Mouse (Mus musculus) spleen, adult 12 weeks (tissue): ENCODE results near the gene Slc45a3.

Experiments used
- DNase-seq: peaks from one replicate; pipeline ENCODE4 v3.0.0; 2022; ENCODE audit warnings: low spot score

The Slc45a3 gene

GRCm38 (mm10) chr1:131962606-131963084 is at the start of gene Slc45a3:
Gene Slc45a3, plus strand, starts transcription at chr1:131962967.
- no peak for DNase-seq

GRCm38 (mm10) chr1:131917634-131918033 is 45.1 kb upstream of the Slc45a3 start:
- no peak for DNase-seq

DNA sequence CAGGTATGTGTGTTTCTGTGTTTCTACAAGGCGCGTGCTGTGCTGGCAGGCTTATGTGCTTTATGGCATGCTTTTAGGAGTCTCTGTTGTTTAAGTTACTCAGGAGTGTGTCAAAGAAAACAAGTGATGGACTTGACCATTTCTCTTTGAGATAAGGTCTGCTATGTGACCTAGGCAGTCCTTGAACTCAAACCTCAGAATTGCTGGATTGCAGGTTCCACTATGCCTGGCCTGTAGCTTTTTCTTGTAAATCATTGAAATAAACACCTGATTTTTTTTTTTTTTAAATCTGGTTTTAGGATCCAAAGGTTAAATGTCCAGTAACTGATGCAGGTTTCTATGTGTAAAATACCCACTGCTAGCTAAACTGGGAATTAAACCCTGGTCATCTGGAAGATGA is 43.7 kb upstream of the Slc45a3 start:
- no peak for DNase-seq

DNA sequence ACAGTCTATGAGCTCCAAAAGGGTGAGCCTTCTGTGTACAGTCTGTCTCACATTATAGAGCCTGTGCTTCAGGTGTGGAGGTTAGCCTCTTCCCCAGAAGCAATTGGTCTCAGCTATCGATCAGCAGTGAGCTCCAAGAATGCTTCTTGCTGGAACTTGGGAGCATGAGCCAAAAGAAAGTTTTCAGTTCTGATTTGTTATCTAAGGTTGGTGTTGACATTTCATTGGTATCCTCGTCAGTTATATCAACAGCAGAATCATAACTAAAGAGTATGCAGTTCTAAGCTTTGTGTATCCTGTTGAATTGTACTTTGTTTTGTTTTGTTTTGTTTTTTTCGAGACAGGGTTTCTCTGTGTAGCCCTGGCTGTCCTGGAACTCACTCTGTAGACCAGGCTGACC is 40.7 kb upstream of the Slc45a3 start:
- DNase-seq = no peak

DNA sequence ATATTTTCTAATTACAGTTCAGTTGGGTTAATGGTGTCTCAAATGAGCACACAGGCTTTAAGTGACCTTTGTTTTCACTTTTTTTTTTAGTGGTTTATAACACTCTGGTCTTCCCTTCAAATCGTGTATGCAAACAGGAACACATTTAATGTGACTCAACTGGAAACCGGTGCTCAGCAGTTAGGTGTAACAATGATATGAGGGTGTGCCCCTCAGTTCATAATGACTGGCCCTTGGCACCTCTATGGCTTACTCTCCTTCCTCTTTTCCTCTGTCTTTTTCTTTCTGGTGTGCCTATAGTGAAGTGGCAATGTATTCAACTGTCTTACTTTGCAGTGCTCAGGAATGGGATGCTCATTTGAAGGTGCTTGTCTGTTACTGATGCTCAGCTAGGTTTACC is 29.3 kb upstream of the Slc45a3 start:
- DNase-seq = no peak

- no peak for DNase-seq
These were observed 25.0 kb upstream of the Slc45a3 start for GRCm38 (mm10) chr1:131937659-131938305.

DNA sequence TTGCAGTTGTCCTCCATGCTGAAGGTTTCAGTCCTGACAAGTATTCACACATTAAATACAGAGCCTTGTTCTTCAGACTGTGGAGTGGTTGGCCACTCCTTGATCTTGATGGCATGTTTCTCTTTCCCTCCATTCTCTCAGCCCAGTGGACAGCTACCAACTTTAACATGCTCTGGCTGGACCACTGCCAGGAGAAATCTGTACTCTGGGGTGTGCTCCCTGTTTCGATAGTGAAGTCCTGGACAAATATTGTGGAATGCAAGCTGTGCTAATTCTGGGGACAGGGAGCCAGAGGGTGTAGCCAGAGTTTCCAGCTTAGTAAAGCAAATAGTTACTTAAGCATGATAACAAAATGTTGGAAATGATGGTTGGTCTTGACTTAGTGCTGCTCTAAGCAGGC is 24.0 kb upstream of the Slc45a3 start:
- no peak for DNase-seq

DNA sequence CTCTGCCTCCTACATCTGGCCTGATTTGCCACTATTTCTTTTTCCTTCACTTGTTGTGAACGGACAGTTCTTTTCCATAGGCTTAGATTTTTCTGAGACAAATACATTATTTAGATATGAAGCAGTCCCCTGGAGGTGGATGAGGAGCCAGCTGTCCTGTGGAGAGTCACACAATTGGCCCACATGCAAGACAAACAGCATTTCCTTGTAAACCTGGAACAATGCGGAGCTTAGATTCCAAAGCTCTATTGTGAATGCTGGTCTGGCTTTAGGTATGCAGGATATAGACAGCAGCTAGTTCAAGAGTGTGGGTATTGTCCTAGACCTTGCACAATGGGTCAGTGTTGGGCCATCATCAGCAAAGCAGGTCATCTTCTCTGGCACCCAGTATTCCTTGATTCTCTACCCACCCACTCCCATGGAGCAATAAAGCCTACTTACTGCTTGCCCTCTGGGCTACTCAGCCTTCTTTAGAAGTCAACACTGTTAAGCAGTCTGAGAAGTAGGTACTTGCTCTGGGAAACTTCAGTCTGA is 22.0 kb upstream of the Slc45a3 start:
- no peak for DNase-seq

- no peak for DNase-seq
These were observed 21.3 kb upstream of the Slc45a3 start for GRCm38 (mm10) chr1:131941501-131941900.

DNA sequence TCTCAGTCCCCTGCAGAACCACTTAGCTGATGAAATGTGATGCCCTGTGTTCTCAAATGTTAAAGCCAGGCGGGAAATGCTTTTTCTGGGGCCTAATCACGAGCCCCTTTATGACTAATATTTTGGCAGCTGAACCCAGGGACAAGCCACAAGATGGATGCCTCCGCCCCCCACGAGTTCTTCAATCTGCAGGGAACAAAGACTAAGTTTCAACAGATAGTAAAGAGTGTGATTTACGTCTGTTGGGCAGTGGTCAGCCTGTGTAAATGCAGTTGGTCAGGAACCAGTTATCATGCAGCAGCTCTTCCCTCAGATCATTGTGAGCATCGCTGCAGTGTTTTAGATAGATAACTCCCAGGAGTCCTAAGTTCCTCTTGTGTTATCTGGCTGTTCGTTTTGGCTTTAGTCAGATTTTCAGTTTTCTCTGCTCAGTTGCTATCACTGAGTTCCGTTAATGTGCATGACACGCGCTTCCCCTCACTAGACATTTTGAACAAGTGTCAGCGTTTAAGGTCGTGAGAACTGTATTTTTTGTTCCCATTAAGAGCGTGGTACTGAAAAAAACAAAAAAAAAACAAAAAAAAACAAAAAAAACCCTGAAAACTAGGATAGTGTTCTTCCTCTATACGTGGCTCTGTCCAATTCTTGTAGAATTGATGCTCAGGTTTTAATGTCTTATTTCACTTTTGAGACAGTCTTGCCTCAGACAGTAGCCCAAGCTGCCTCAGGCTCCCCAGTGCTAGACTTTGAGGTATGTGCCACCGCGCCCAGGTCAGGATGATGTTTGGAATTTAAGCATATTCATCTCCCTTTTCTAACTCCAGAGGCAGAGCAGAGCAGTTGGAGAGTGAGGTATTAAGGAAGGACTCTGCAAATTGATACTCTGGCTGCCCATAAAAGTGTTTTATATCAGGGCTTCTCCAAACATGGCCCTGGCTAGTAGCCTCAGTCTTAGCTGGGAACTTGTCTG is 19.9 kb upstream of the Slc45a3 start:
- DNase-seq = no peak

GRCm38 (mm10) chr1:131945674-131946440 is 16.9 kb upstream of the Slc45a3 start:
- DNase-seq = no peak

DNA sequence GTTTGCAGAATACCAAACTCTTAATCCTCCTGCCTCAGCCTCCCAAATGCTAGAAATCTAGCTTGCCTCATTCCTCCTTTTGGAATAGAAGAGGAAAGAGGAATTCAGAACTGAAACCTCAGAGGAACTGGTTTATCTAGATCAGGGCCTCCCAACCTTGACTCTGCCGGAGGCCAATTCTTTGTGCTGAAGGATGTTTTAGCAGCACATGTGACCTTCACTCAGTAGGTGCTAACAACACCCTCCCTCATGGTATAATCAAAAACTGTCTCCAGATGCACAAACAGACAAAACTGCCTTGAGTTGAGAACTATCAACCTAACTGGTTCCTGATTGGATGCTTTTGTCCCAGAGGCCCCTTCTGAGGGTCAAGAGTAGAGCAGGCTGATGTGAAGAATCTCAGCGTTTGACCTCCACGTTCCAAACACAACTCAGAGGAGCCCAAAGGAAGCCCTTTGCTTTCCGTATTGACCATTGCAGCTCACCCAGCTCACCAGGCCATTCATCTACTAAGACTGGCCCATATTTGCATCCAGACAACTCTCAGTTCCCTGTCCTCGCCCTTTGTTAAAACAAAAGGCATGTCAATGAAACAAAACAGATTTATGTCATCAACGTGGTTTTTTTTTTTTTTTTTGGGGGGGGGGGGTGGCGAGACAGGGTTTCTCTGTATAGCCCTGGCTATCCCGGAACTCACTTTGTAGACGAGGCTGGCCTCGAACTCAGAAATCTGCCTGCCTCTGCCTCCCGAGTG is 16.1 kb upstream of the Slc45a3 start:
- no peak for DNase-seq

DNA sequence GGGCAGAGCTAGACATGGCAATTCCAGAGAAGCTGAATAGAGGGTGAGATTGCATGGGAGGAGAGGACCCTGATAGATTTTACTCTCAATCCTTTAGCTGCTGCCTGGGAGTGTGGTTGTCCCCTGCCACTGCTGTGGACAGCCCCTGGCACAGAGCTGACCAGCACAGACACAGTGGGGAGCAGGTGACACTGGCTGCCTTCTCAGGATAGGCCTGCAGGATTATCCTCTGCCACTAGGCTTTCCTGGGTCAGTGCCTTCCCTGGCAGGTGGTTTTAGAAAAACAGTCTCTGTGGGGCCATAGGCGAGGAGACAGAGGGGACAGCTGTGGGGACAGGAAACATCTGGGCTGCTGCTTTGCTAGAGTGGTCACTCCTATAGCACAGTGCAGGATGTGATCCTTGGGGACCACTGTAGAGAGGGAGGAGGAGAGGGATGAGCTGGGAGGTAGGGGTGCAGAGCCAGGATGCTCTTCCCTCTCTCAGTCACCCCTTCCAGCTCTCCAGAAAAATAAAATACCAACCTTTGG is 14.7 kb upstream of the Slc45a3 start:
- no peak for DNase-seq

- DNase-seq = no peak
These were observed 8.4 kb upstream of the Slc45a3 start for GRCm38 (mm10) chr1:131954242-131954865.

- no peak for DNase-seq
These were observed 7.5 kb upstream of the Slc45a3 start for GRCm38 (mm10) chr1:131955131-131955757.

GRCm38 (mm10) chr1:131957416-131957815 is 5.4 kb upstream of the Slc45a3 start:
- DNase-seq = no peak

DNA sequence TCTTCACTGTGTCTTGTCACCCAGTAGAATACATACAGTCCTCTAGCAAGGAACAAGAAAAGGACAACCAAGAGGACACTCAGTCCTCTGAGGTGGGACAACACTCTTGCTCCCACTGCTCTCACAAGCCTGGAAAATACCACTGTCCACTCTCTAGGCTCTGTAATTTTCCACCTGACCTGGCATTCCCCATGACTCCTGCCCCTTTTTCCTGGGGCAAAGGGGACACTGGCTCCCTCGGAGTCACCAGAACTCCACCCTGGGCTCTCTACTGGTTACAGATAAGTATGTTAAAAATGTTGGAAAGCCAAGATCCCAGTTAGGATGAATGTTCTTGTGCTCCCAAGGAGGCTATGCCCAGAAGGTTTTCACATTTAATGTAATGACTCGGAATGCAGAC is 1.8 kb upstream of the Slc45a3 start:
- no peak for DNase-seq

GRCm38 (mm10) chr1:131963085-131963951 is 551 bp downstream of the Slc45a3 start:
- no peak for DNase-seq

- no peak for DNase-seq
These were observed 1.3 kb downstream of the Slc45a3 start for GRCm38 (mm10) chr1:131964100-131964499.
